Mouse (Mus musculus): ENCODE results near the gene Copa. TPM values are rescaled to one million over a fixed set of nuclear protein-coding genes. Genes with fewer than 3 reads are reported as not detected.

Gene Copa
- polyA plus RNA-seq, 1 experiment from 2014 or later = 143 TPM

DNA sequence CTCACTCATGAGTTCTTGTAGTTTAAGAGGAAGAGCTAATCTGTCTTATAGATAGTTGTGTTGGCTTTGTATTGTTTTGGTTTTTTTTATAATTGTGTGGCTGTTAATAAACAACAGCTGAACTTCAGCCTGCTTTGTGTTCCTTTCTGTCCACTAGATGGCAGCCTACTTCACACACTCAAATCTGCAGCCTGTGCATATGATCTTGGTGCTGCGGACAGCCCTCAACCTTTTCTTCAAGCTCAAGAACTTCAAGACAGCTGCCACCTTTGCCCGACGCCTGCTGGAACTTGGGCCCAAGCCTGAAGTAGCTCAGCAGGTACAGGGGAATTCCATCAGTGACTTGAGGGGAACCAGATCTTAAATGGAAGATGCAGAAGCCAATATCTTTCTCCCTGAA is 37.4 kb downstream of the Copa start:
- Histone ChIP-seq H3K27me3 (ENCODE audit: insufficient read depth, low read length) (no peaks in the 10 kb centered on the region), H3K4me2 (ENCODE audit: low read length) (no peak overlapping the region), H3K9ac (ENCODE audit: low read depth, low read length) (no peak overlapping the region), H3K27ac (no peak overlapping the region), H3K36me3 (ENCODE audit: insufficient read depth, low read length) (peaks cover 81% of the 10 kb centered on the region), H3K4me3 (replicated peaks; ENCODE audit: low read depth, low read length) (no peak overlapping the region), H3K9me3 (replicated peaks; ENCODE audit: low read length) (no peaks in the 10 kb centered on the region), H3K4me1 (replicated peaks; ENCODE audit: insufficient read depth, low read length) (no peaks in the 10 kb centered on the region)
- ATAC-seq (replicated peaks; ENCODE audit: low FRiP score, low read depth) (no peak), DNase-seq (ENCODE audit: low spot score) (peak; percentile 83)
- peak; percentile 81 for TF ChIP-seq CTCF (IDR thresholded peaks at IDR 0.05; ENCODE audit: low read depth)
- whole genome bisulfite sequencing = 42% methylated on average over 3 of the region's 3 CpGs

DNA sequence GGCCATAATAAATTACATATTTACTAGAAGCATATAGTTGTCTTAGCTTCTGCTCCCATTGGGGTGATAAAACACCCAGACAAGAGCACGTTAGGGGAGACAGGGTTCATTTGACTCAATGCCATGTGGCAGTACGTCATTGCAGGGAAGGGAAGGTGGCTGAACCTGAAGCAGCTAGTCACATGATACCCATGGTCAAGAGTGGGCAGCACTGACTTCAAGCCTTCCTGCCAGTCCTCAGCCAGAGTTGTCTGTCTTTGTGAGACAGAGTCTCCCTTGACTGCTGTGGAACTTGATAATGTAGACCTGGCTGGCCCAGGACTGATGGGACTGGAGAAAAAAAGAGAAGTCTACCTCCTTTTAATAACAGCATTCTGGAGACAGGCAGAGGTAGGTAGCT is 40.3 kb downstream of the Copa start:
- H3K4me3 ChIP-seq (replicated peaks; ENCODE audit: low read depth, low read length) = no peak overlapping the region
- DNase-seq (ENCODE audit: low spot score) (no peak), ATAC-seq (replicated peaks; ENCODE audit: low FRiP score, low read depth) (no peak)
- H3K9ac ChIP-seq (ENCODE audit: low read depth, low read length) = no peak overlapping the region
- H3K4me1 ChIP-seq (replicated peaks; ENCODE audit: insufficient read depth, low read length) = peaks cover 9% of the 10 kb centered on the region; the same call in 1 of the 2 replicates
- 60% methylated on average over 2 of the region's 2 CpGs for WGBS
- no peaks in the 10 kb centered on the region for H3K9me3 ChIP-seq (replicated peaks; ENCODE audit: low read length)
- H3K36me3 ChIP-seq (ENCODE audit: insufficient read depth, low read length) = peaks cover 51% of the 10 kb centered on the region
- no peak for TF ChIP-seq CTCF (IDR thresholded peaks at IDR 0.05; ENCODE audit: low read depth)
- H3K27me3 ChIP-seq (ENCODE audit: insufficient read depth, low read length) = no peaks in the 10 kb centered on the region
- no peak overlapping the region for H3K27ac ChIP-seq
- H3K4me2 ChIP-seq (ENCODE audit: low read length) = no peak overlapping the region

DNA sequence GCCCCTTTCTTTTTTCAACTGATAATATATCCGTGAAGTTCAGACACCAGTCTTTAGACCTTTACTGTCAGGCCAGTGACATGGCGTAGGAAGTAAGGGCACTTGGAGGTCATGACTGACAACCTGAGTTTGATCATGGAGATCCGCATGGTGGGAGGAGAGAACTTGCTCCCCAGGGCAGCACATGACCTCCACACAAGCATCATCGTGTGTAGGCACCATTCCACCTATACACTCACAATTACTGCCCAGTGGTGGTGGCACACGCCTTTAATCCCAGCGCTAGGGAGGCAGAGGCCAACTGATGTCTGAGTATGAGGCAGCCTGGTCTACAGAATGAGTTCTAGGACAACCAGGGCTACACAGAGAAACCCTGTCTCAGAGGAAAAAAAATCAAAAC is 42.2 kb downstream of the Copa start:
- Histone ChIP-seq H3K36me3 (ENCODE audit: insufficient read depth, low read length) (peaks cover 43% of the 10 kb centered on the region), H3K9me3 (replicated peaks; ENCODE audit: low read length) (no peaks in the 10 kb centered on the region), H3K27ac (no peak overlapping the region), H3K27me3 (ENCODE audit: insufficient read depth, low read length) (no peaks in the 10 kb centered on the region), H3K4me3 (replicated peaks; ENCODE audit: low read depth, low read length) (no peak overlapping the region), H3K9ac (ENCODE audit: low read depth, low read length) (no peak overlapping the region), H3K4me1 (replicated peaks; ENCODE audit: insufficient read depth, low read length) (peaks cover 10% of the 10 kb centered on the region; the same call in 1 of the 2 replicates), H3K4me2 (ENCODE audit: low read length) (no peak overlapping the region)
- WGBS = 76% methylated on average over 6 of the region's 6 CpGs
- DNase-seq (ENCODE audit: low spot score) (no peak), ATAC-seq (replicated peaks; ENCODE audit: low FRiP score, low read depth) (no peak)
- TF ChIP-seq CTCF (IDR thresholded peaks at IDR 0.05; ENCODE audit: low read depth) = no peak

DNA sequence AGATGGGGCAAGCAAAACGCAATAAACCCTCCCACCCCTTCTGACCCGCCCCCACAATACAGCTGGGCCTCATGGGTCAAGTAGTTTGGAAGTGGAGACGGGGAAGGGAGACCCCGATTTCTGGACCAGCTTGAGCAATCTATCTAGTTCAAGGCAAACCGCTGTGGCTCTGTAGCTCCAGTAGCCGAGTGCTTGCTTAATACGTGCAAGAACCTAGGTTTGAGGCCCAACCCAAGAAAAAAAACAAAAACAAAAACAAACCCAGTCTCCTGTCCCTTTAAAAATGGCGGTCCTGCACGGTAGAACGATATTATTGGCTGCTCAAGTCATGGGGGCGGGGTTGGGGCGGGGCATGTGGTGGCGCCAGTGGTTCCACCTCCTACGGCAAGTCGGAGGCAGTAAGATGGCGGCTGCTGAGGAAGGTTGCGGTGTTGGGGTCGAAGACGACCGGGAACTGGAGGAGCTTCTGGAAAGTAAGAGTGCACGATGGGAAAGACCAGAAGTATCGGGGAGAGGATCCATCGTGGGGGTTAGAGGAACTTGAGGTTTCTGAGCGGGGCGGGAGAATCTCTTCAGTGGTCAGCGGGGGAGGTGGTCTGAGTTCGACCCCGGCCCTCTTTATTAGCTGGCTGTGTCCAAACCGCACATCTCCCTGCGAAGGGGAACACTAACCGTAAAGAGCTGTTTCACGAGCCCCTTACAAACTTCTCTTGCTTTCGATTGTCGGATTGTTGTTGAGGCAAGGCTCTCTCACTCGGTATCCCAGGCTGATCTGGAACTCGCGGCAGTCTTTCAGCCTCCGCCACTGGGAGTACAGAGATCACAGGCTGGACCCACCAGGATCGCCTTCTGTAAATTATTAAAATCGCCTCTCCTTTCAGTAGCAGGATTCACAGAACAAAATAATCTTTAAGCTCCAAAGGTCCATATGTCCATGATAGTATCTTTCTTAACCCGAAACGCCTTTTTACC is 44.3 kb downstream of the Copa start, which contains the start of gene Pex19:
Gene Pex19 (plus strand): TSS at position 380 of the 972 bp plus-strand sequence.
- Histone ChIP-seq H3K27ac (peak within 1 kb of the TSS; percentile 65; the same call in 1 of the 2 replicates), H3K27me3 (ENCODE audit: insufficient read depth, low read length) (no peaks in the 10 kb centered on the region), H3K4me3 (replicated peaks; ENCODE audit: low read depth, low read length) (peak within 1 kb of the TSS; percentile 78), H3K9me3 (replicated peaks; ENCODE audit: low read length) (no peaks in the 10 kb centered on the region), H3K9ac (ENCODE audit: low read depth, low read length) (peak within 1 kb of the TSS; percentile 82), H3K36me3 (ENCODE audit: insufficient read depth, low read length) (peaks cover 38% of the 10 kb centered on the region), H3K4me1 (replicated peaks; ENCODE audit: insufficient read depth, low read length) (peaks cover 10% of the 10 kb centered on the region; the same call in 1 of the 2 replicates), H3K4me2 (ENCODE audit: low read length) (peak within 1 kb of the TSS; percentile 85)
- ATAC-seq (replicated peaks; ENCODE audit: low FRiP score, low read depth) (peak; percentile 97), DNase-seq (ENCODE audit: low spot score) (peak; percentile 93)
- no peak for TF ChIP-seq CTCF (IDR thresholded peaks at IDR 0.05; ENCODE audit: low read depth)
- WGBS = under 1% methylated on average over 42 of the region's 42 CpGs

DNA sequence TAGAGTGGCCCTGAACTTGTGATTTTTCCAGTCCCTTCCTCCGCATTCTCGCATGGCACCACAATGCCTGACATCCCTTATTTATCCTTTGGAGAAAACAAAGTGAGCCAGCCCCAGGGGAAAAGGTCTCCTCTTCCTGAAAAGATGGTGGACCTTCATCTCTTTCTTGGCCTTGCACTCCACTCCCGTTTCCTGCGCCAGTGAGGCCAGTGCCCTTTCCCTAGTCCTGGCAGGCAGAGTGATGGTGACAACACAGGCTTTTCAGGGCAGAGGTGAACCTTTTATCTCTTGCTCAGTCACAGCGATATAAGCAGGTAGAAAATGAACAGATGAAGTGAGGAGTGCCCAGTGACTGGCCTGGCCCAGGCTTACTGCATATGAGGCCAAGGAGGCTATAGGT is 45.2 kb downstream of the Copa start:
- TF ChIP-seq CTCF (IDR thresholded peaks at IDR 0.05; ENCODE audit: low read depth) = no peak
- peaks cover 39% of the 10 kb centered on the region for H3K36me3 ChIP-seq (ENCODE audit: insufficient read depth, low read length)
- H3K27me3 ChIP-seq (ENCODE audit: insufficient read depth, low read length) = no peaks in the 10 kb centered on the region
- peak overlapping the region; percentile 78 for H3K4me3 ChIP-seq (replicated peaks; ENCODE audit: low read depth, low read length)
- peaks cover 10% of the 10 kb centered on the region; the same call in 1 of the 2 replicates for H3K4me1 ChIP-seq (replicated peaks; ENCODE audit: insufficient read depth, low read length)
- no peak for ATAC-seq (replicated peaks; ENCODE audit: low FRiP score, low read depth)
- no peak for DNase-seq (ENCODE audit: low spot score)
- H3K27ac ChIP-seq = peak overlapping the region; percentile 65; the same call in 1 of the 2 replicates
- 23% methylated on average over 5 of the region's 5 CpGs for WGBS
- H3K4me2 ChIP-seq (ENCODE audit: low read length) = peak overlapping the region; percentile 85
- no peaks in the 10 kb centered on the region for H3K9me3 ChIP-seq (replicated peaks; ENCODE audit: low read length)
- H3K9ac ChIP-seq (ENCODE audit: low read depth, low read length) = peak overlapping the region; percentile 82

DNA sequence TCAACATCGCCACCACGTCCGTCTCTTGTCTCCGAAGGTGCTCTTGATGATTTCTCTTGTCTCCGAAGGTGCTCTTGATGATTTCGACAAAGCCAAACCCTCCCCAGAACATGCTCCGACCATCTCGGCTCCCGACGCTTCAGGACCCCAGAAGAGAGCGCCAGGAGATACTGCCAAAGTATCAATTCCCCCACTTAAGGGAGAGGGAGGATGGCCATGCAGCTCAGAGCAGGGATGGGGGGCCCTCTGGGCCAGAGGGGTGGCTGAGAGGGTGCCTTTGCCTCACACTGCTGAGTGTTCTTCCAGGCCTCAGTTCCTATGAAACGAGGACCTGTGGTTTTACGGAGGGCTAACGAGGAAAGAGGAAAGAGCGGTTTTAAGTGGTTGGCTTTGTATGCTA is 46.2 kb downstream of the Copa start:
- ATAC-seq (replicated peaks; ENCODE audit: low FRiP score, low read depth) = no peak
- H3K9ac ChIP-seq (ENCODE audit: low read depth, low read length) = no peak overlapping the region

More for the DNA sequence above, 46.2 kb downstream of the Copa start:
- WGBS = 96% methylated on average over 15 of the region's 15 CpGs
- no peaks in the 10 kb centered on the region for H3K27me3 ChIP-seq (ENCODE audit: insufficient read depth, low read length)
- no peak overlapping the region for H3K4me3 ChIP-seq (replicated peaks; ENCODE audit: low read depth, low read length)
- no peak overlapping the region for H3K27ac ChIP-seq
- H3K4me1 ChIP-seq (replicated peaks; ENCODE audit: insufficient read depth, low read length) = peaks cover 10% of the 10 kb centered on the region; the same call in 1 of the 2 replicates
- no peaks in the 10 kb centered on the region for H3K9me3 ChIP-seq (replicated peaks; ENCODE audit: low read length)
- DNase-seq (ENCODE audit: low spot score) = no peak
- peaks cover 39% of the 10 kb centered on the region for H3K36me3 ChIP-seq (ENCODE audit: insufficient read depth, low read length)
- no peak overlapping the region for H3K4me2 ChIP-seq (ENCODE audit: low read length)
- no peak for TF ChIP-seq CTCF (IDR thresholded peaks at IDR 0.05; ENCODE audit: low read depth)

Data from kidney, postnatal 0 days (tissue).